Mouse (Mus musculus) heart, adult 8-10 months (tissue): ENCODE results near the gene Gm49630. TPM values are rescaled to one million over a fixed set of nuclear protein-coding genes. Genes with fewer than 3 reads are reported as not detected.
"Not testable (repeated sequence)": the region's sequence is repeated elsewhere in the genome, so short reads cannot be mapped to it uniquely, and the experiment has no call there.

Experiments used
- DNase-seq: peaks from one replicate; pipeline ENCODE4 v3.0.0; 2022; ENCODE audit warnings: low spot score
- total RNA-seq, 4 experiments: library from RNA; stranded (reverse); gene quantifications; 2 replicates each; pipeline ENCODE4 v1.2.4; 2022

Gm49630 gene
- total RNA-seq, 4 experiments from 2014 or later, result not detected

DNA sequence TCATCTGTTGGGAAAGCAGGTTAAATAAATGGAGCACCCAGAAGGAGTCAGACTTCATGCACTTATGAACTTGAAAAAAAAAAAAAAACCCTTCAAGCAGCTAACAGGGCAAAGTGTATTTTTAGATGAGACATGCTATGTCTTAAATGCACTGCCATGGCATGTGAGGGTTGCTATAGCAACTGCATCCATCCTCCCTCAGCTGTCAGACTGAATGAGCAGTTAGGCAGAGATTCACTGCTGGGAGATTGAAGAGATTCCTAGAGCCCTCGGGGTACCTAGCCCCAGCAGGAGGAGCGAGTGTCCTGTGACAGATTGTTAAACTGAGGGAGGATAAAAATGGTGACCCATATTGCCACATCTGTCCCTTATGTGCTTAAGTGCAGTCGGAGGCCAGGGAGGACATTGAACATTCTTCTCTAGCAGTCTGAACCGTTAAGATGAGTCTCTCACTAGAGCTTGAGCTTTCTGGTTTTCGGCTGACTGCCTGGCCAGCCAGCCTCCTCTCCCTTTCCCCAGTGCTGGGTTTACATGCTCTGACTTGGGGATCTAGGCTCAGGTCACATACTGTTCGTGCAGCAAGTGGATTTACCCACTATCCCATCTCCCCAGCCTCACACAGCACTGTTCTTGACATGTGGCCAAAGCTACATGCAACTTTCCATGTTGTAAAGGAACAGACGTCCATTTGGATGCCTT lies 5.0 kb downstream of the Gm49630 start:
- DNase-seq, result not testable (repeated sequence)

DNA sequence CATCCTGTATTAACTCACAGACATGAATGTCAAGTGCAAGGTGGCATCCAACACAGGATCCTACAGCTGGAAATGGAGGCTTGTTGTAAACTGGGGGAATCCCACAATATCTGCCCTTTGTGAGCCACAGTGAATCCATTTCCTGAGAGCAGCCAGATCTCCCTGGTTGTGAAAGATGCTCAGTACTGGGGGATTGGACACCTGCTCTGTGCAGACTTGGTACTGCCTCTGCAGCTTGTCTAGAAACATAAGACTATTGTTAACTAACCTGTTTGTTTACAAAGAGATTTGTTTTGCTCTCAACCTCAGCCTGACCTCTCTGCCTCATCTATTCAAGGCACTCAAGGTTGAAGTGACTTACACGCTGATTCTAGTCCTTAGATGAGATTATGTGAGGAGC lies 5.5 kb downstream of the Gm49630 start:
- not testable (repeated sequence) for DNase-seq

DNA sequence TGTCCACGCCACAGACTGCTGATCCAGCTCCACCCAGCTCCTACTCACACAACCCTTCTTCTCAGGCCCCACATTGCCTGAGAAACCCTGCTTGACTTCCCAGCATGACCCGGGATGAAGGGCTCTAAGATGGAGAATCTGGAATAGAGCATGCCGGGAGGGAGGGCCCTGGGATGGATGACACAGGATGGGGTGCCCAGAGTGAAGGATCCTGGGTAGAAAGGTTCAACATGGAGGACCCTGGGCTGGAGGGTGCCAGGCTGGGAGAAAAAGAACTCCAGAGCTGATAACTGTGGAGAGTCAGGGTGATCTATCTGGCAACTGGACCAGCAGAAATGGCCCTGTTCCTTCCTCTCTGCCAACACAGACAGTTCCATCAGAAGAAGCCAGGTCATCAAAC lies 6.2 kb downstream of the Gm49630 start:
- DNase-seq, result not testable (repeated sequence)

DNA sequence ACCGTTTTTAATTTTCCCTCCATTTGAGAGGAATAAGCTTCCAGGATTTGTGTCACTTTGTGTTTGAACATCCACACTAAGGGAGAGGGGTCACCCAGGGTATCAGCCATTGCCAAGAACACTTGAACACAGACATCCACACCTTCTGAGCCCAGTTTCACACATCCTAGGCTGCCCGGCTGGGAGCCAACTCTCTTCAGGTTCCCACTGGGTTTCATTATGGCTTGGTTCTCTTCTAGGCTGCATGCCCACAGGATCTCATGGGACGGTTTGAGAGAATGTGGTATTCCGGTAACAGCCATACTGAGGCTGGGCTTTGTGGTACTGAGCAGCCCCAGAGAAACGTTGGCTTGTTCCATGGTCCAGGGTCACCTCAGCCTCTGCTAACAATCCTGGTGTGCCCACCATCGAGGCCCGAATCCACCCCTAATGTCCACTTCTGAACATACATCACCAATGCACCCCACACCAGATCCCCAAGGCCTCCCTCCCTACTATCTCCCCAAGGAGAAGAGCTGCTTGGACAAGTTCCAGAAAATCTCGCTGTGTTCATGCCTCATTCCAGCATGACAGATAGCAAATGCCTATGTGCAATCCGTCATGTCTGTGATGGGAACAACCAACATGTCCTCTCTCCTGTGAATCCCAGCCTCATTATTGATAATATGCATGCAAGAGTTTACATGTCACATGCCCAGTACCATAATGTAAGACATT lies 10.9 kb downstream of the Gm49630 start:
- DNase-seq, result peak; percentile 7

DNA sequence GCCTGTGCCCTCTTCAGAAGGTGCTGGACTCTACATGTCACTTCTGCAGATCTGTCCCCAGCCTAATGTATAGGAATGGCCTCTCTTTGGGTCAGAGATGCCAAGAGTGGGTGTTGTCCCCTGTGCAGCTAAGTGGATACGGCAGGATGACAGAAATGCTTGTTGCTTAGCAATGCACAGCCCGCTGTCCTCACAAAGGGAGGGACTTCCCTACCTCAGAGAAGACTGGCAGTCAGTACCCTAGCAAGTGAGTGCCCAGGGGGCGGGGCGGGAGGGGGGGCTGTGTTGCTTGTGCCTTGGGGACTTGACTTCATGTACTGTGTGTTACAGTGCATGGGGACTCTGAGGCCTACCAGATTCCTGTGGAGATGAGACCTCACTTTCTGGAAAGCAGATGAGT lies 12.0 kb downstream of the Gm49630 start:
- not testable (repeated sequence) for DNase-seq

DNA sequence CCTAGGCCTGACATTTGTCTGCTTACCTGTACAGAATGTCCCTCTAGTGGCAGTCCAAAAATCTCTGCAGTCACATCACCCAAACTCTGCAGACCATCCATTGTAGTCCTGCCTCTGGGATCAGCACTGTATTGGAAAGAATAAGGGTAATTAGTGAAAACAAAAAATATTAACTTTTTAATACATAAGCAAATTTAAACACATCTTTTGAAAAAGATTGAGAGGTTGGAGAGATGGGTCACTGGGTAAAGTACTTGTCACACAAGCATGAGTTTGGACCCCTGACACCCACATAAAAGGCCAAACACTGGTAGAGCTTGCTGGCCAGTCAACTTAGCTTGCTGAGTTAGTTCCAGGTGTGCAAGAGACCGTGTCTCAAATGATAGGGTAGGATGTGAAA lies 19.2 kb downstream of the Gm49630 start, which contains the start of gene Ttll2:
Gene Ttll2, minus strand, starts transcription at position 101 of the 400 bp plus-strand sequence.
- not testable (repeated sequence) for DNase-seq

DNA sequence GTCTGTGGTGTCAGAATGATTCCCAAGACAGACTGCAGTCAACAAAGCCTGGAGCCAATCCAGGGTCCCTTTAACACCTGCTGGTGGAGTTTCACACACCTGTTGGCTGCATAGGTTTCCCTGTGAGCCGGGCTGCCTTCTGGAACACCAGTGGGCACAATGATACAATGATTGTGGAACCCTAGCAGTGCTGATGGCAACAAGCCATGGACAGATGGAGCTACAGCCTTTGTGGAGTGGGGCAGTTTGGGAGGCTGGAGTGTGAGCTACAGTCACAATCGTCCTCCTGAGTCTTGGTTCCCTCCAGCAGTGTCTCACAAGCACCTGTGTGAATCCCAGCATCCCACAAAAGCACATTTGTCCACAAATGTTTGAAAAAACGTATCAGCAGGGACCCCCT lies 23.0 kb downstream of the Gm49630 start:
- not testable (repeated sequence) for DNase-seq

DNA sequence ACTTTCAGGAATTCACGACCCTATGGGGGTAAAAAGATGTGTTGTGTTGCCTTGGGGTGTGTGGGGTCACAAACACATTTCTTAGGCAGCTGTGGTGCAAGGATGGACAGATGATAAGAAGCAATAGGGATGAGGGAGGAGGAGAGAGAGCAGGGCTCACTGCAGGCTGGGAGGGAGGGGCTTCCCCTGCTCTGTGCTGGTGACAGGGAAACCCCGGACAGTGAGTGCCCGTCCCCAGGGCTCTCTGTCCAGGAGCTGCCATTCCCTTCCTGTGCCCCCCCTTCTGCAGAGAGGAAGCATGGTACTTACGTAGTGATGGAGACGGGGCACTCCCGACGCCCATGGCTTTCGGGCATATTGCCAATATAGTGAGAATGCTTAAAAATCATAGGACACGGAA lies 34.4 kb downstream of the Gm49630 start:
- not testable (repeated sequence) for DNase-seq

DNA sequence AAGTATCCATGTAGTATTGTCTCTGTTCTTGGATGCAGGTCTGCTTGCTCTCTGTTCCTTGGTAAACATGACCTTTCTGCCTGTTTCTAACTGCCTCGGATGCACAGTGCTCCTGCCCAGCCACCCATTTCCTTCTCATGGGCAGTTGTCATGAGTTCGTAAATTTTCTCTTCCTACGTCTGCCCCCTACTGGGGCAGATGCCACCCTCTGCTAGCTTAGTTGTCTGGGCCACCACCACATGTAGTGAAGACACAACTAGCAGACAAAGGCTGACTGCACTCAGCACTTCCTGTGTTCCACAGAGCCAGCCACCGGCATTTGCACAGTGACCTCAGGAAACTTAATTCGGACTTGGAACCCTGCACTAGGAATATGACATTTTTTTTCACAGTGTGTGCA lies 39.0 kb downstream of the Gm49630 start:
- DNase-seq, result not testable (repeated sequence)

DNA sequence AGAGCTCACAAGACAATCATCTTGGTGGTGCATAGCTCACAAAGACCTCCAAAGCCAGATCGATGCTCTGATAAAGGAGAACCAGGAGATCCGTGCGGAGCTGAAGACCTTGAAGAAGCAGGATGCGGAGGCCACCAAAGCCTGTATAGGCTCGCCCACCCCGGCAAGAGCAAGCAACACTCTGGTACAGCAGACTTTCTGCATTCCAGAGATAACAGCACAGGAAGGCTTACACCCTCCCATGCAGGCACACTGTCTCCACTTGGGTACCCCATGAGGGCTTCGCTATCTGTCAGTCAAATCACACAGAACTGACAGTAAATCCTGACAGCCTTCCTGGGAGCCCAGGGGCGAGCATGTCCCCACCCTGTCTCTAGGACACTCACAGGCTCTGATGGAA lies 45.4 kb downstream of the Gm49630 start:
- DNase-seq, result not testable (repeated sequence)

DNA sequence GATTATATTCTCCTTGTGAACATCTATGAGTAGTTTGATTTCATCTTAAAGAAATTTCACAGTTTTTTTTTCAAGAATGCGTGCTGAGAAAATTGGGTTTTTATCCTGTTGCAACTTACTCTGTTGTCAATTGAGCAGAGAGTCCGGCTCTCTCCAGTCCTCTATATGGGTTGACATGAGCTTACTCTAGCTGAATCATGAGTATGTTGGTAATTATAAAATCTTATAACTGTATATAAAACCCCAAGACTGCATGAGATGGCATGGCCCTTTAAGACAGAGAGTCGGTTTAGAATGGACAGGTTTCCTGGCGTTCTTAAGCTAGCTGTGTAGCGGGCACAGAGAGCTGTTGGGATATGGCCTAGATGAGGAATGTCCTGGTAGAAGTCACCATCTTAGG lies 47.4 kb downstream of the Gm49630 start, which contains the start of gene Tcp10a:
Gene Tcp10a, plus strand, starts transcription at position 301 of the 400 bp plus-strand sequence.
- DNase-seq, result not testable (repeated sequence)

DNA sequence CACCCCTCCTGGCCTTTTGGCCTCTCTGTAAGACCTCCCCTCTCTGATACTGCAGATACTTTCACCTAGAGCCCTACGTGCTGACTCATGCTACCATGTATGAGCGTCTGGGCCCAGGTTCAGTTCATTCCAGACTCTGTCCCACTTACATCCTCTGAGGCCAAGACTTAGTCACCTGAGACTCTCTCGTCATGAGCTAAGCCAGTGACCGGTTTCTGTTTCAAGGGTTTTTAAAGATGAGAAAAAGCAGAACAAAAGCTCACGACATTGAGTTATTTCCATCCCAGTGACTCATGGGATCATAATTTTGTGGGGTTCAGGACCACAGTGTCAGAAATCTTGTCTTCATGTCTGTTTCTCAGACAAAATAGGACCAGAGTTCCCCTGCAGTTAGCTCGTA lies 52.0 kb downstream of the Gm49630 start:
- not testable (repeated sequence) for DNase-seq

DNA sequence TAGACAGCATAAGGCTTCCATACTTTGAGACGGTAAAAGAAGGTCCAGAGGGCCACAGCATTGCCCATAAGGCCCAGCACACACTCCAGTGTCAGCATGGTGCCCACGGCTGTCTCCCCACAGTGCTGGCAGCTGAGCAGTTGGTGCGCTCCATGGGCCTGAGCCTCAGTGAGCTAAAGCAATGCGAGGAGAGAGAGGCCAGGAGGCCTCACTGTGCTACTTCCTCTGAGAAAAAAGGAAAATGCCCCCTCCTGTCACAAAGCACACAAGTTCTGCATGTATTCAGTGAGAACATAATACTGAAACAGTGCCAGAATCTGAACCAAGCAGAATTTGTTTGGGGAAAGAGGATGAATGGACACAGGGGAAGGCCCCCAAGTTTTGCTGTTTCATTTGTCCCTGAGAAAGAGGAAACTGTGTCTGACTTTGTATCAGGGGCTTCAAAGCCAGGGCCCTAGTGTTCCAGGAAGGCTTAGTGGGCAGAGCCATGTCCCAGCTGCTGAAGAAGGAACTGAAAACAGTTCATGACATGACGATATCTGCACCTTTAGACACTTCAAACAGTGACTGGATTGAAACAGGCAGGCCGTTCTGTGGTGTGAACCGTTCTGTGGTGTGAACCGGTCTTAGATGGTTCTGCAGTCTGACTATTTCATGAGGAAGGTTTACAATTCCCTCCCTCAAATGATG lies 55.9 kb downstream of the Gm49630 start:
- DNase-seq, result peak; percentile 19

DNA sequence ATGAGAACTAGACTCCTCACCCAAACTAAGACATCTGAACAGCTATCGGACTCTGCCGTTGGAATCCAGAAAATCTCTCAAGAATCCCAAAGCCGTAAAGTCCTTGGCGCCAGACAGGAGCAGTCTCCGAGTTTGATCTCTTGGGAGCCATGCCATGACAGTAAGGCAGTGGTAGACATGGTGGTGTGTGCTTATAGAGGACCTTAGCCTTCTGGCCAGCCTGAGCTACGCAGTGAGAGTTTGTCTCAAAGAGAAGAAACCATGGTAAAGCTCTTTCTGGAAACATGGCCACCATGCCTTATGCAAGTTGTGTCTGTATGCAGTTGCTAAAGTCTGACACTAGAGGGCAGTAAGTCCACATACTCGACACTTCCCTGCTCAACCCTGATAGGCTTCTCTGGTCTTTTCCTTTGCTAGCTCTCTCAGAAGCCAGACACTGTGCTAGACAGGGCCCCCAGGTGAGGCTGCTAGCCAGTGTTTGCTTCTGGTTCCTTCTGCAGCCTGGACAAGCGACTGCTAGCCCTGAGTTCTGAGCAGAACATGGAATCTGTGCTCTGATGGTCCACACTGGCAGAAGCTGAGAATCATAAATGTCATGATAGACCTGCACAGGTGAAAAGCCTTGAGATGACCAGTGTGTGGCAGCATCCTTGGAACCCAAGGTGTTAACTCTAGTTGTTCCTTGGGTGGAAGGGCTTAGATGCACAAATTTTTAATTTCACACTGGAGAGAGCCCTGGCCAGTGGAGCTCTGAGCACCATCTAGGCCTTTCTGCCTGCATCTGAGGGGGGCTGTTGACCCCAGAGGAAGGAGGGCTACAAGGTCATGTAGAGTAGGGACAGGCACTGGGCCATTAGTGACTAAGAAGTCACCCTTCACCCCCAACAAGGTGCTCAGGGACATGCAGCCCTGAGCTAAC lies 65.2 kb downstream of the Gm49630 start:
- peak; percentile 25 for DNase-seq

Other genes with a start within 250 kb of the Gm49630 start
- gene Rps6ka2, start 201.9 kb downstream of the Gm49630 start, total RNA-seq, result 10 to 100 TPM; 44.5 to 56.3 (median 52.4) TPM
- not detected for gene Tcp10a, start 47.3 kb downstream of the Gm49630 start, total RNA-seq
- gene Ttll2, start 19.3 kb downstream of the Gm49630 start, total RNA-seq, result not detected
- gene Unc93a2, start 13.5 kb upstream of the Gm49630 start, total RNA-seq, result not detected